Mouse (Mus musculus) c-Kit-negative CD71-positive TER-119-positive erythroid progenitor cells, embryonic 14.5 days (primary cell): Measurements from ENCODE around the gene Gm3183.
"Not testable (repeated sequence)": the region's sequence is repeated elsewhere in the genome, so short reads cannot be mapped to it uniquely, and the experiment has no call there.

Source experiments
- DNase-seq: peaks from one replicate; pipeline ENCODE4 v3.0.0-alpha.2; 2013; ENCODE audit warnings: low read depth, low spot score

Gm3183 gene

DNA sequence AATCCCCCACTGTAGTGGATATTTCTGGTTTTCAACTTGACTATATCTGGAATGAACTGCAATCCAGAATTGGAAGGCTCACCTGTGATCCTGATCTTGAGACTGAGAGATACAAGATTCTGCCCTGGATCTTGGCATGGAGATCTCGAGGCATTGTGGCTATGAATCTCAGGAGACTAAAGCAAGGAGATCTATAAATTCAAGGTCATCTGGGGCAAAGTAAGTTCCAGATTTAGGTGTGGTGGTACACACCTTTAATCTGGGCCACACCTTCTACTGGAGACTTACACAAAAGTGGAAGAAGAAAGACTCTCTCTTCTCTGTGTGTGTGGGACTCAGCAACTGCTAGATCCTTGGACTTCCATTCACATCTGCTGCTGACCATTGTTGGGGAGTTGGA, at the start of gene Gm3183:
TSS of gene Gm3183 (plus strand) at position 301 of the 400 bp plus-strand sequence.
- not testable (repeated sequence) for DNase-seq
